Mouse (Mus musculus) lung, postnatal 4 days (tissue): ENCODE results near the gene Tns3.

Experiments used
- DNase-seq, 2 experiments: peaks; one replicate each; pipeline ENCODE4 v3.0.0; 2021

Tns3 gene

DNA sequence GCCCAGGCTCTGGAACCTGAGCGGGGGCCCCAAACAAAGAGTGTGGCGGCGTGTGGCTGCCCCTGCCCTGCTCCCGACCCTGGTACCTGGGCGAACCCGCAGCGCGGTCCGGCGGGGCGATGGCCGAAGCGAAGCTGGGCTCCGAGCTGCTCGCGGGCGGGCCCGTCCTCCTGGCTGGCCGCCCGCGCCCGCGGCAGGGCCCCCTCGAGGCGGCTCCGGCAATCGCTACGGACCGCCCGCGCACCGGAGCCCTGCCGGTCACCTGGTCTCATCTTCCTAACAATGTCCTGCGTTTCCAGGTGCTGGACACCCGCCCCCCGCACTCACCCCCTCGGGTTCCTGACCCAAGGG, at the start of gene Tns3:
Gene Tns3 (minus strand): TSS at position 143 of the 351 bp plus-strand sequence.
- peak; percentile 82 to 84 for DNase-seq

DNA sequence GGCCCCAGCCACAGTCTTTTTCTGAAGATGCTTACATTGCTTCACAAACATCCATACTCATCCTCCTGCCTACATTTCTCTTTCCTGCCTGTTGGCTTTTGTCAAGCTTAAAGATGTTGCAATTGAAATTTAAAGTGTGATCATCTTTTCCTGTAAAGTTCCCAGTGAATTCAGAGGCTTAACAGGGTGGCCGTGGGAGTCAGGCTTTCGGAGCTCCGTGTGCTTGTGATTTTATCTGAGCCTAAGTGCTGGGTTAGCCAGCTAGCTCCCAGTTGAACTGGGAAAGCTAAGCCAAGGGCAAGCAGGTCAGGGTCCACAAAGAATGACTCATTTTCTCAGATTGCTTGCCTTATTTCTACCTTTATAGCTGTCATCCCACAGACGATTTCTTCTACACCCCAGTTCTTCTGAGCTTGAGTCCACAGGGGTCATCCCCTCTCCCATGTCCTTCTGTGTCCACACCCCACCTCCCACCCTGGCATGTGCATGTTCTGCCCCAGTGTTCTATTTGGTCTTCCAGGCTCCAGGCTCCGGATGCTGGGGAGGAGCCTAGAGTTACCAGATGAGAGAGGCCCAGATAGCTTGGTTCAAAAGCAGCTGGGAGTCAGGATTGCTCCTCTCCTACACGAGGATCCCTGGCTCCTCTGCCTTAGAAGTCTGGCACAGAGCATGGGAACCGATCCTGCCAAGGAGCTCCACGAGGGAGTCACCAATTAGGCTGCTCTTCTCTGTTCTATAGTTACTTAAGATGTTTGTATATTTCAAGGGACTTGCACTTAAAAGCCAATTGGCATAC, 42.1 kb upstream of the Tns3 start:
- peak in 1 of 2 experiments; percentile 49 for DNase-seq

DNA sequence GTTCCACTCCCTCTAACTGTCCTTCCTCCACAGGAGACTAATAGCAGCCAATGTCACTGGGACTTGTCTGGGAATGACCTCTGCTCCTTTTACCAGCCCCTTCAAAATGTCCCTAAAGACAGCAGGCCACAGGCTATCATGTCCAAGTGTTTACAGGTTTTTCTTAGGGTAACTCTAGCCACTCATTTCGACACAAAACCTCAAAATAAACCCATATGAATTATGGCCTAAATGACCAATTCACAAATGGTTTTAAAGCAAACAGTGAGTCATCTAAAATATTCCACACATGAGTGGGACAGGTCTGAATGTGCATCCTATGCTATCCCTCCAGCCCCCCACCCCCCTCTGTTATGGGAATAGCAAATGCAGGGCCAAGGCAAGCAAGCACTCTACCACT, 40.8 kb upstream of the Tns3 start:
- no peak for DNase-seq

DNA sequence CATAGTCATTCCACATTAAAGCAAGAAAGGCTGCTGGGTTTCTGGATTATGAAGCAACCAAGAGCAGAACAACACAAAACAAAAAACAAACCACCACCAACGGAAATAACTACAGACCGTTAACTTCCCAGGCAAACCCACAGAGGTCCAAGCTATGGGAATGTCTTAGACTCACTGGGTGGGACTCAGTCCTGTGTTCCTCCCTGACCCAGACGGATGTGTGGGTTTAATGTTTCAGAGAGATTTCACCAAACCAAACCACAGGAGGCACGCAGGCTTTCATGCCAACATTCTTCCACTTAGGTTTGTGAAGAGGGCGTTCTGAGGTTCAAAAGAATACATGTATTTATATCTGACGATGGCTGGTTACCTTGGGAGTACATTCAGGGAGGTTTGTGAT, 39.5 kb upstream of the Tns3 start:
- no peak for DNase-seq

DNA sequence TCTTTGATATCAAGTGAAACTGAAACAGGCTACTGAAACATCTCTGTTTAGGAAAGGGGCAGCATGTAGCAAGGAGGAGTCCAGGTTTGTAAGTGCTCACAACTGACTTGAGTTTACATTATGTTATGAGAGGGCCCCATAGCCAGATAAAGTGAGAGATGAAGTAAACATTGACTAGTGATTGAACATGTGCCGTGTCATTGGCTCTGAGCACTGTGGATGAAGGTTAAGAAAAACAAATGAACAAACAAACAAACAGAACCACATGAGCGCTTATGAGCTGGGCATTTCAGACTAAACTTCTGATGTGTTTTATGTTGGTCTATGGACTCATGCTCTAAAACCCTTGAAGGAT, 38.2 kb upstream of the Tns3 start:
- no peak for DNase-seq

DNA sequence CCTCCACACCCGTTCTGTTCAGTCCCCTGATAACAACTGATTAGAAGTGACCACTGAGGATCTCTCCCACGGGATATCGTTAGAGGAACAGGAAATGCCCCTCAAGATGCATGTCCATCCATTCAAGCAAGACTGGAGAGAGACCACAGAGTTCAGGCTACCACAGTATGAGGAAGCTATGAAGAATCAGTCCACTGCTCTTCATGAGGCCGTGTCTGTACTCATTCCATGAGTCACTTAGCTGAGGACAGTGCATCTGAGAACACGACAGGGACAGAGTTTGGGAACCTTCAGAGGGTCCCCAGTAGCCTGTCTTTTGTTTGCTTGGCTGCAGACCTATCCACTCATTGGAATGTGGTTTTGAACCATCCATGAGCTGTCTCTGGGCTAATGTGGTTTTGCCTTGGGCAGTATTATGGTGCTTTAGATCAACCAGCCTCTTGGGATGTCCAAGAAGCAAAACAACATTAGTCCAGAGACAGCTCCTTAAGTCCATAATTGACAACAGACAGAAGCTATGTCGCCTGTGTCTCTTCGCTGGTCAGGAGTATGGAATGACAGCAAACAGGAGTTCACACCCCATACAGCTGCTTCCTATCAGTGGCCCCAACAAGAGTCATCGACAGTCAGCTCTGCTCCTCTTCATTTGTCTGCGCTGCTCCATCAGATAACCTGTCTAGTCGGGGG, 37.7 kb upstream of the Tns3 start:
- DNase-seq: peak in 1 of 2 experiments; percentile 46

DNA sequence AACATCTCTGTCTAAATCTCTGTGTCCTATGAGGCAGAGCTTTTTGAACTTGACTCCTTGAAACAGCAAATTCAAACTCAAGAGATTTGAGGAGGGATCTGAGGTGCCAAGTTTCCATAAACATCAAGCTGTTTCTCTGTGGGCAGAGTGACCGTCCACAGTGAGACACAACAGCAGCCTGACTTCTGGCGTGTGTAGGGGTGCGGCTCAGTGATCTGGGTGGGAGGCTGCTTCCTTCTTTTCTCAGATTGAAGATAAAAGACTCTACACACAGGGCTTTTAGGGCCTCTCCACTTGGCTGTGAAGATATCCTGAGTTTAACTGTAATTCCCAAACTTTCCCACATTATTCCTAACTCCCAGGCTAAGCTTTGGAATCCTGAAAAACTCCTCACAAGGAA, 37.1 kb upstream of the Tns3 start:
- DNase-seq: peak in 1 of 2 experiments; percentile 54

DNA sequence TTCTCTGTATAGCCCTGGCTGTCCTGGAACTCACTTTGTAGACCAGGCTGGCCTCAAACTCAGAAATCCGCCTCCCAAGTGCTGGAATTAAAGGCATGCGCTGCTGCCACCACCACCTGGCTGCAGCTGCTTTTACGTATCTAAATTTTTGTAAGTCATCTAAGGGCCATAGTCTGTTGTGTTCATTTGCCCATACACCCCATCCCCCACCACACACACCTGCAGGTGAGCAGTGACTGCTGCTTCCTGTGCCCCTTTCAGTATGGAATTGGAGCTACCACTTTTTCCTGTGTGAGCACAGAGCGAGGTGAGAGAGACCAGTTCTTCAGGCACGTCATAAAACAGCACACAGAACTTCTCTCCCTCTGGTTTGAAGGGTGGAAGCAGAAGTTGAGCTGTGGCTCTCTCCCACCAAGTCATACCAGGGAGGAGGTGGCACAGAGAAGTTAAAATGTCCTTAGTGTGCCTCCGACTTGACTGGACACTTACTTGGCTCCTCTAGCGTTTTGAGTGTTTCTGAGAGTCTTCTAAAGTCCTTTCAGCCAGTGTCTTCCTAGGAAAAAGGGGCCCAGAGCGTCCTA, 36.4 kb upstream of the Tns3 start:
- DNase-seq: no peak

DNA sequence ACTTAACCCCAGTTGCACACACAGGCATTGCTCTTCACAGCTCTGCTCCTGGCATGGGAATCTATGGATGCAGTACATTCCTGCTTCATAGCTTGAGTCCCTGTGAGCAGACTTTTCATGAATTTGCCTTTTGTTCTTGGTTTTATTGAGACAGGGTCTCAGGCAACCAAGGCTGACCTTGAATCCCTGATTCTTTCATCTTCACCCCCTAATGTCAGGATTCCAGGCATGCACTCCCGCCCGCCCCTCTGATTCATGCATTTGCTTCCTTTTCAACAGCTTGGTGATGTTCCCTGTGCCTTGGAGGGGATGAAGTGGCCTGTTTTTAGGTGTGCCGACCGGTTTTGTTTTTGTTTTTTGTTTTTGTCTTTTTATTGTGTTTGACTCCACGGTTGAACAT, 35.4 kb upstream of the Tns3 start:
- DNase-seq: no peak

DNA sequence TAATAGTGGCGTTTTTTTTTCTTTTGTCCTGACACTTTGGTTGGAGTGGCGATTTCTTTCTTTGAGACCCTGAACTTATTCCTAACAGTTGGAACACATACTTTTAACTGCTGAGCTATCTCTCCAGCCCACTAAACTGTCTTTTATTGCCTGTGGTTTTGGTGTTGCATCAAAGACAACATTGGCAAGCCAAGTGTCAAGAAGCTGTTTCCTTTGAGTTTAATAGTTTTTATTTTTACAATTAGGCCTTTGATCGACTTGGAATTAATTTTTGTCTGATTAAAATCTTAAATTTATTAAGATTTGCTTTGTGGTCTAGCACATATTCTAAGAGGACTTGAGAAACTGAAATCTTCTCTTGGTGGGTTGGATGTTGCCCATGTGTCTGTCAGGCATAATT, 33.3 kb upstream of the Tns3 start:
- DNase-seq: no peak

DNA sequence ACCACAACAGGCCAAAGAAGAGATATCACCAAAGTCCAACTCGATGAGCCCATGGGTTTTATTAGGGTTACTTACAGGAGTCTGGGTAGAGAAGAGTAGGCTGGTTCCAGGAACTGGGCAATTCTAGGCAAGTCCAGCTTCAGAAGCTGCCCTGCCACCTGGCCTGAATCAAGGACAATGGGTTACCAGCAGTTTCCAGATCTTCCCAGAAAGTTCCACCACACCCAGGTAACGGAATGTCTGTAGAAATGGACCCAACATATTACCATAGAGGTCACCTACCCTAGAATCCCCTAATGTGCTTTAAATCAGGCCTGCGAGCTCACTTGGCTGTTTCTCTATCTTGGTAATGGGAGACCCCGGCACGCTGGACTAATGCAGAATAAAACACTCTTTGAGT, 29.8 kb upstream of the Tns3 start:
- no peak for DNase-seq

DNA sequence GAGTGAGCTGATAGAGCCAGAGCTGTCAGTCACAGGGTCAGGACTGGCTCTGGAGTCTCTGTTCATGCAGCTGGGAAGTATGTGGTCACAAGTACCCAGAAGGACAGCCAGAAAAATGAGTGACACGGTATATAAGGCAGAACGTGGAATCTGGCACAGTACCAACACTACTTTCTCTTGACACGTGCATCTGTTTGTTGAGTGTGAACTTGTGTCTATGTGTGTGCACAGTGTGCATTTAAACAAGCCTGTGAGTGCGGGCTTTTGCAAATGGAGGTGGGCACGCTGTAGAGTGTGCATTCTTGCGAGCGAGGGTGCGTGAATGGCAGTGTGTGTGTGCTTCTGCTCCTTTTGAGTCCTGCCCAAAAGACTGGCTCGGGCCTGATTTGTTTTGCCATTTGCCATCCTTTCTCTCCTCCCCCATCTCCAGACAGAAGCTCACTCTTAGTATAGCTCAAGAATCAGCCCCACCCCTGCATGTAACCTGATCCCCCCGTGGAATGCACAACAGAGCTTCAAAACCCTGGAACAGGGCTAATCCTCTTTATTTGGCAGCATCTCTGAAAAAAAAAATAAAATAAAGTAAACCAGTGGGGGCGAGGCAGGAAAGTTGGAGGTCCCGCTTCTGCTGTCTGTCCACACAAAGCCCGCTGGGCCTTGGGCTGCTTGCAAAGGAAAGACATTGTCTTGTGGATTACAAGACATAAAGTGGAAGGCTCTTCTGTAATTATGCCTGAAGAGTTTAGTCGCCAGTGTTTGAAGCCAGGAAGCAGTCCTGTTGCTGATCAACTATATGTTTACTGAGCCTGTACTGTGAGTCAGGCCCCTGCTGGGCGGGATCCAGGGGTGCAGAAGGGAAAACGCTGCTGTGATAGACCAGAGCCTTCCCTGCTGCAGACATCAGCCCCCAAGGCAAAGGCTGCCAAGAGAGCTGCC, 28.5 kb upstream of the Tns3 start:
- DNase-seq: peak; percentile 50 to 75

DNA sequence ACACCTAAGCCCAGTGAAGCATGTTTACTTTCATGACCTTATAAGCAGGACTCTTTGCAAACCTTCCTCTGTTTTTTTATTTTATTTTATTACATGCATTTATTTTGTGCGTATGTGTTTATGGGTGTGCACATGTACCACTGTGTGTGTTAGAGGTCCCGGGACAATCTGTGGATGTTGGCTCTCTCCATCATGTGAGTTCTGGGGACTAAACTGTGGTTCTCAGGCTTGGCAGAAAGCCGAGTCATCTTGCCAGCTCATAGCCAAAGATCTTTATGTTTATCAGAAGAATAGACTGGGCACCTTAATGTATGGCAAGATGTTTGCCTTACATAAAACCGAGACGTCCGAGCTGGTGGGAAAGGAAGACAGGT, 27.8 kb upstream of the Tns3 start:
- DNase-seq: no peak

DNA sequence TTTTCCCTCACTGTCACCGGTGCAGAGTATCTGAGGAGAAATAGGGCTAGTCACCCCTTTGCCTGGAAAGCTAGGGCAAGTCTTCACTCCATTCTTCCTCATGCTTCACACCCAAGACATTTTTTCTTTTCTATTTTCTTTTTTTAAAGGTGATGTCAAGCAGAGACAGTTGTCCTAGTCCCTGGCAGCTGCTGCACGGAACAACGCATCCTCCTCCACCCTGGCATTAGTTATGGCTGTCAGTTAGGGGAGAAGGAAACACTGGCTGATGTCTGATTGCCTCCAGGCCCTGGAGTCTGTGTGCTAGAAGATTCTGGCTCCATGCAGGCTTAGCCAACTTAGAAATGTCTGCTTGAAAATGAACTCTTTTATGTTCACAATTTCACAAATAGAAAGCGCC, 27.3 kb upstream of the Tns3 start:
- no peak for DNase-seq

DNA sequence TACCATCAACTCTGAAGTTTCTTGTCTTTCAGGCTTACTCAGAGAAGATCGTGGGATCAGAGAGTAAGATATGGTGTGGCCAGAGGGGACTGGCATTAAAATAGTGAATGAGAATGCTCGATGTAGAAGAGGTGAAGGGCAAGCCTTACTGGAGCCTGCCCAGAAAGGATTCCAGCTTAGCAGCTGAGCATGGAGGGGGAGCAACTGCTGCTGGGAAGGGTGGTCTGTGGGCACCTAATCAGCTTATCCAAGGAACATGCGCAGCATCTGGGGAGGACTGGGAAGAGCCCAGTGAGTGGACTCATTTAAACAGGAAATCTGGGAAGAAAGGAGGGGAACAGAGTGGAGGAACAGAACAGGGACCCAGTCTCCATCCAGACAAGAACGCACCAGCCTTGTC, 26.3 kb upstream of the Tns3 start:
- no peak for DNase-seq

DNA sequence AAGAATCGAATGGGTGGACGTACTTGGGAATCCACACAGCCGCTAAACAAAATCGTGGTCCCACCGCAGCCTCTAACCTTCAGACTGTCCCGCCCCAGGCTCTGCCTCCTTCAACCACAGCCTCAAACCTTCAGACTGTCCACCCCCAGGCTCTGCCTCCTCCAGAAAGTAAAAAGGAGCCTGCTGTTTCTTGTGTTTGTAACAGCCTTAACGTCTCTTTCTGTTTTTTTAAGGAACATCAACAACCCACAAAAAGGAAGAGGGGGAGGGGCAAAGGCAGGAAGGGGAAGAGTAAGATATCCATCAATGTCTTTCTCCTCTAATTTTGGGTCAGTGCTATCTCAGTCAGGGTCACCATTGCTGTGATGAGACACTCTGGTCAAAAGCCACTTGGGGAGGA, 25.2 kb upstream of the Tns3 start:
- peak; percentile 60 for DNase-seq

DNA sequence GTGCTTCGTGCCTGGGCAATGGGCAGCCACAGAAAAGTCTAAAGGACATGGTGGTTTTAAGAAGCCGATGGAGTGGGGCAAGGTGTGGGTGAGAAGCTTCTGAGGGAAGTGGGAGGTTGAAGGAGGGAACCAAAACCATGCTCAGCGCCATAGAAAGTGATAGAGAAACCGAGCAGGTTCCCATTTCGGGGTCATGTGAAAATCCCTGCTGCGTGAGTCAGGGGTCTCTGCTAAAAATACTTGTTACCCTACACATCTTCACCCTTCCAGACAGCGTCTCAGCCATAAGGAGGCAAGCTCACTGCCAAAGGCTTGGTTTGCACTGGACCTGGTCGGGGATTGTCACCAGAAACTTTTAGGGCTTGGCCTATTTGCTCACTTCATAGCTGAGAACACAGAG, 24.6 kb upstream of the Tns3 start:
- no peak for DNase-seq

DNA sequence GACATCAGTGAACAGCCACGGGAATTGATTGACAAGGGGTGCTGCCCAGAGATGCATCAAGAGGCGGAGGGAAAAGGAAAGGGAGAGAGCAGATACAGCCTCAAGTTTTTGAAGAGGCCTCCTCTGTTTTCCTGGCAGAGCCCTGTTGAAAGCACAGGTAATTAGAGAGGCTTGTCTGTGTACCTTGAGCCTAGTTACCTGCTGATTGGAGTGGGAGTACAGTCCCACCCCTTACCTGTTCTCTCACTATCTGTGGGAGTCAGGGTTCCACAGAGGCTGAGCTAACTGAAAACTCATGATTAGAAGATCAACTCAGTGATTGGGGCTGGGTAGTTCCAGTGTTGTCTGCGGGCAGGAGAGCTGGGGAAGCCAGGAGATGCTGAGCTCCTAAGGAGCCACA, 22.2 kb upstream of the Tns3 start:
- DNase-seq: no peak

DNA sequence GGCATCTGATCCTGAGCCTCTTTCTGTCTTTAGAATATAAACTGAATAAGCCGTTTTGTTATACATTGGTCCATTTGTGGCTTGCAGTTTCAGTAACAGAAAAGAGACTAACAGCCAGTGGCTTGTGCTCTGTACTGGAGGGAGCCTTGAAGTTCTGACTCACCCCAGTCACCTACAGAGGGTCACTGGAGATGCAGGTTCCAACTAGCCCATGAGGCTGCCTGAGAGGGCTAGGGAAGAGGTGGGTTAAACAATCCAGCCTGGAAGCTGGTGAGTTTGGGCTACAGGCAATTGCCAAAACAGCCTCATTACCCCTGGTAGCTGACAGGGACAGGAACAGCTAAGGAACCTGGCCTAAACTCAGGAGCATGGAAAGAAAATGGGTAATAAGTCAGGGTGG, 21.7 kb upstream of the Tns3 start:
- DNase-seq: no peak

DNA sequence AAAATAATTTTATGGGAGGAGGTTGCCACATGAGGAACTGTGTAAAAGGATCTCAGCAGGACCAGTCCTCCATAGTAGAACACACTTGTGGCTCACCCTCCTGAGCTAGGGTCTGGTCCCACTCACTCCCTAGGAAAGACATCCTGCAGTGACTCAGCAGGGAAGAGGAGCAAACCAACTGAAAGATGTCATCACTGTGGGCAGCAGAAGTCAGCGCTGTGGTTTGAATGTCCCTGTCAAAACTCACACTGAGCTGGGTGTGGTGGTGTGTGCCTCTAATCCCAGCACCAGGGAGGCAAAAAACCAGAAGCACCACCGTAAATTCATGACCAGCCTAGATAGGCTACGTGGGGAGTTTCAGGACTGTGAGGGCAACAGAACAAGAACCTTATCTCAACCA, 20.9 kb upstream of the Tns3 start:
- no peak for DNase-seq

DNA sequence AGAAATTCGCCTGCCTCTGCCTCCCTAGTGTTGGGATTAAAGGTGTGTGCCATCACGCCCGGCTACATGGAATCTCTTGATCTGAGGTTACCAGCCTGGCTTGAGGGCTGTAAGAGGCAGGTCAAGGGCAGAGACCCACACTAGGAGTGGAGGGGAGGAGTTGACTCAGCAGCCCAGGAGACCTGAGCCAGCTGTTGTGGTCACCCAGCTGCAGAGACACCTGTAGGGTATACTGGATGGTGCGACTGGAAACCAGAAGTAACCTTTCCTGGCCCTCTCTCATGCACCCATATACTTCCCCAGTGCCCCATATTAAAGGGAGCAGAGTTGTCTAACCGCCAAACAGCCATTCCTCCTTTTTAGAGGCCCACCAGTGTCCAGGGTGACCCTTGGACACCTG, 19.9 kb upstream of the Tns3 start:
- no peak for DNase-seq

DNA sequence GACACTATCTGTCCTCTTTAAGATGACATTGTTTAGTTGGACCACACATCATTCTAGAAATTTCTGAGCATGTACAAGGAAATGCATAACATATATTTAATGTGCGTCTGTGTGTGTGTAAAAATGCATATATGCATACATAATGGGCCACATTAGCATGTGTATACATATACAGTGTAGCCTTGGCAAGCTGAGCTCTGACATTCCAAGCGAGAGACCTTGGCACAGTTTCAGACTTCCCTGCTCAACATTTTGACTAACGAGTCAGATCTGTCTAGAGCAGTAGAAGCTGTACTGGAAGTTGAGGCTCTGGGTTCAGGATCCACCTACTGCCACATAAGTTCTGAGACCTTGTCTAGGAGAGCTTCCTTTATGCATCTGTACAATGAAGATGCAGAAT, 17.0 kb upstream of the Tns3 start:
- DNase-seq: no peak

DNA sequence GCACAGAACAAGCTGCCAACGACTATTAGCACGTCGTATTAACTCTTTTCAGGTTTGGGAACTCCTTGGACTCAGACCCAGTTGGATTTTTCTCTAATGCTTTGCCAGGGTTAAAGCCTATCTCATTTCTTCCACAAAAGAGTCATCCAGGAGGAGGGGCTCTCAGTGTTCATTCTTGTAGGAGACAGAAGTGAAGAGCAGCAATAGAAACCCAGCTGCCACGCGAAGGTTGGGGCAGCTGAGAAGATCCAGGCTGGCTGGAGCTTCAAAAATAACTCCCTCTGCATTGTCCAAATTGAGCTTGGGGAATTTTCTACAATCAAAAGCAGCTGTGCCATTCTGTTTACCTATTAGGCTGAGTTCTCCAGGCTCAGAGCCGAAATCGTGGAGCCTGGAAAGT, 16.3 kb upstream of the Tns3 start:
- DNase-seq: peak in 1 of 2 experiments; percentile 52
